Mouse (Mus musculus) hindbrain, embryonic 12.5 days (tissue): ENCODE measurements around the gene Uvrag. TPM values are rescaled to one million over a fixed set of nuclear protein-coding genes. Genes with fewer than 3 reads are reported as not detected.
A peak's percentile ranks its signal among the peaks of the same experiment; 100 is the strongest.

ENCODE experiments used
- ATAC-seq: fragments of 200-750 bp; cut with Nextera tagmentation; 2 replicates; pipeline ENCODE4 v1.8.0; 2017; ENCODE audit warnings: moderate TSS enrichment; ENCODE audit not compliant: low FRiP score
- H3K27ac ChIP-seq: fragments of 300-500 bp; sonication (generic); 2 replicates; pipeline ENCODE4 v1.5.1; 2016; ENCODE audit warnings: mild to moderate bottlenecking
- H3K27me3 ChIP-seq: fragments of 300-500 bp; sonication (generic); 2 replicates; pipeline ENCODE4 v1.6.1; 2016; ENCODE audit warnings: mild to moderate bottlenecking
- H3K36me3 ChIP-seq: fragments of 300-500 bp; sonication (generic); 2 replicates; pipeline ENCODE4 v1.6.1; 2016; ENCODE audit warnings: mild to moderate bottlenecking
- H3K4me1 ChIP-seq: fragments of 300-500 bp; sonication (generic); 2 replicates; pipeline ENCODE4 v1.6.1; 2016
- H3K4me2 ChIP-seq: fragments of 300-500 bp; sonication (generic); replicated peaks from 2 replicates; pipeline ENCODE4 v1.6.1; 2016; ENCODE audit warnings: mild to moderate bottlenecking
- H3K4me3 ChIP-seq: fragments of 300-500 bp; sonication (generic); 2 replicates; pipeline ENCODE4 v1.5.1; 2016; ENCODE audit warnings: mild to moderate bottlenecking
- H3K9ac ChIP-seq: fragments of 300-500 bp; sonication (generic); 2 replicates; pipeline ENCODE4 v1.6.1; 2016; ENCODE audit warnings: mild to moderate bottlenecking, moderate library complexity
- H3K9me3 ChIP-seq: fragments of 300-500 bp; sonication (generic); replicated peaks from 2 replicates; pipeline ENCODE4 v1.6.1; 2016; ENCODE audit warnings: mild to moderate bottlenecking
- WGBS: fragments of 180-500 bp; shearing (Covaris S2); methylation state at CpG from one replicate; pipeline ENCODE4 v1.1.7; 2016; 5-methylcytosine and 5-hydroxymethylcytosine counted together
- polyA plus RNA-seq: library from polyadenylated mRNA; unstranded; fragments of >200 nt; fragmentation: Nextera tagmentation; extraction: Ambion mirVana; gene quantifications from 2 replicates; pipeline ENCODE4 v1.2.1, GENCODE M21; 2016

Uvrag gene
- polyA plus RNA-seq, 1 experiment from 2014 or later: 17.7 TPM

DNA sequence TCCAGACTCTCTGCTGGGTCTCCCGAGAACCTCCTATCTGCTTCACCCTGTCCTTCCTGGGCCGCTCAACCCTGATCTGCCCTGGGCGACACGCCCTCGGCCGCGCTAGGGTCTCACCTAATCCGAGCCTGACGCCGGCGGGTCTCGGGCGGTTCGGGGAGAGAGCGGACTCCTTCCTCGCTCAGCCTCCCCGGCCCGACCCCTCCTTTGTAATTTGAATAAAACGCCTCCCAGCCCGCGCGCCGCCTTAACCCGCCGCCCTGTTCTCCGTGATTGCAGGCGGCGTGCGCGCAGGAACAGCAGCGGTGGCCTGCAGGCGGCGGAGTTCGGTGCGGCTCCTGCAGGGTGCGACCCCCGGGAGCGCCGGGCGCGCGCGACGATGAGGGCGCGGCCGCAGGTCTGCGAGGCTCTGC lies 302.2 kb downstream of the Uvrag start:
- Histone ChIP-seq H3K27ac (no peak overlapping the region), H3K4me2 (peak overlapping the region; percentile 96), H3K4me3 (peak overlapping the region; percentile 46), H3K9me3 (no peaks in the 10 kb centered on the region), H3K27me3 (peaks cover 87% of the 10 kb centered on the region), H3K4me1 (peaks cover 56% of the 10 kb centered on the region), H3K36me3 (no peaks in the 10 kb centered on the region), H3K9ac (peak overlapping the region; percentile 60)
- peak; percentile 21; the same call in 1 of the 2 replicates for ATAC-seq
- WGBS: under 1% methylated on average over 48 of the region's 48 CpGs

GRCm38 (mm10) chr7:98837901-98838300 lies 303.0 kb downstream of the Uvrag start:
- Histone ChIP-seq H3K27ac (no peak overlapping the region), H3K36me3 (no peaks in the 10 kb centered on the region), H3K4me2 (peak overlapping the region; percentile 96), H3K27me3 (peaks cover 92% of the 10 kb centered on the region), H3K4me3 (peak overlapping the region; percentile 46), H3K4me1 (peaks cover 48% of the 10 kb centered on the region), H3K9ac (0 out of 2 replicates have a peak overlapping the region, but pooled peaks have one; percentile 60), H3K9me3 (no peaks in the 10 kb centered on the region)
- peak; percentile 76 for ATAC-seq
- WGBS: 1% methylated on average over 17 of the region's 17 CpGs

DNA sequence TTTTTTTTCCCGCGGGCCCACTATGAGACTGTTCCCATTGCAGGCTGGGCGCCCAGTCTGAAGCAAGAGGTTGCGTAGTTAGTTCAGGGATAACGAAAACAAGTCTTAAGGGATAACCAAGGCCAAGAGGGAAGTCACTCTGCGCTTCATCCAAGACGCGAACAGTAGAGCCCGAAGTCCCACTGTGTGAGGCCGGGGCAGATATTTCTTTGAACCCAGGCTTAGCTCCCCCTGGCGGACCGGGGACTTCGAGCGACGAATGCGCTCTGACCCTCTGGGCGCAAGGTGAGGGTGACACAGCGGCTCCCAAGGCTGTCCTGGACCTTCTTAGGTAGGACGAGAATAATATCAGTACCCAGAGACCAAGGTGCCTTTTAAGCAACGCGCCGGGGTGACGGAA lies 304.3 kb downstream of the Uvrag start:
- H3K4me2 ChIP-seq: peak overlapping the region; percentile 96
- H3K4me3 ChIP-seq: peak overlapping the region; percentile 54

GRCm38 (mm10) chr7:98835519-98836441 lies 305.2 kb downstream of the Uvrag start:
- Histone ChIP-seq H3K36me3 (no peaks in the 10 kb centered on the region), H3K9ac (peak overlapping the region; percentile 61), H3K27me3 (peaks cover 97% of the 10 kb centered on the region), H3K4me1 (peaks cover 48% of the 10 kb centered on the region), H3K27ac (no peak overlapping the region), H3K4me2 (peak overlapping the region; percentile 96), H3K4me3 (peak overlapping the region; percentile 54), H3K9me3 (no peaks in the 10 kb centered on the region)
- WGBS: 1% methylated on average over 46 of the region's 46 CpGs
- ATAC-seq: no peak

More for the DNA sequence above, 304.3 kb downstream of the Uvrag start:
- WGBS: 2% methylated on average over 23 of the region's 23 CpGs
- Histone ChIP-seq H3K4me1 (peaks cover 48% of the 10 kb centered on the region), H3K9ac (no peak overlapping the region), H3K9me3 (no peaks in the 10 kb centered on the region), H3K36me3 (no peaks in the 10 kb centered on the region), H3K27ac (no peak overlapping the region), H3K27me3 (peaks cover 97% of the 10 kb centered on the region)
- no peak for ATAC-seq

Other genes starting within 250 kb of the Uvrag start
- gene Dgat2, start 41.6 kb upstream of the Uvrag start, polyA plus RNA-seq: 11.6 and 12.8 TPM in 2 replicates
- 5.3 and 6.3 TPM in 2 replicates for gene Mogat2, start 97.5 kb upstream of the Uvrag start, polyA plus RNA-seq
- gene Map6, start 126.3 kb upstream of the Uvrag start, polyA plus RNA-seq: 103 and 105 TPM in 2 replicates
- 838 and 891 TPM in 2 replicates for gene Serpinh1, start 212.1 kb upstream of the Uvrag start, polyA plus RNA-seq
- 43.8 and 44.5 TPM in 2 replicates for gene Gdpd5, start 240.3 kb upstream of the Uvrag start, polyA plus RNA-seq